Mouse (Mus musculus) midbrain, postnatal 0 days (tissue): ENCODE results near the gene Macf1. TPM values are rescaled to one million over a fixed set of nuclear protein-coding genes. Genes with fewer than 3 reads are reported as not detected.
"Not testable (repeated sequence)": the region's sequence is repeated elsewhere in the genome, so short reads cannot be mapped to it uniquely, and the experiment has no call there.

ENCODE experiments used
- ATAC-seq: fragments of 200-750 bp; cut with Nextera tagmentation; 2 replicates; pipeline ENCODE4 v1.8.0; 2017; ENCODE audit warnings: moderate number of reproducible peaks, mild to moderate bottlenecking, moderate TSS enrichment, moderate library complexity; ENCODE audit not compliant: low FRiP score
- DNase-seq: peaks from one replicate; pipeline ENCODE4 v3.0.0-alpha.2; 2015; ENCODE audit warnings: low spot score
- H3K27ac ChIP-seq: fragments of 300-500 bp; sonication (generic); 2 replicates; pipeline ENCODE4 v1.5.1; 2014; ENCODE audit warnings: low read depth, mild to moderate bottlenecking, low read length, mixed read lengths
- H3K27me3 ChIP-seq: fragments of 300-500 bp; sonication (generic); 2 replicates; pipeline ENCODE4 v1.6.1; 2014; ENCODE audit warnings: low read length, control low read depth, mixed read lengths; ENCODE audit not compliant: insufficient read depth
- H3K36me3 ChIP-seq: fragments of 300-500 bp; sonication (generic); 2 replicates; pipeline ENCODE4 v1.6.1; 2014; ENCODE audit warnings: low read length, control low read depth, mixed read lengths; ENCODE audit not compliant: insufficient read depth
- H3K4me1 ChIP-seq: fragments of 300-500 bp; sonication (generic); 2 replicates; pipeline ENCODE4 v1.6.1; 2014; ENCODE audit warnings: mild to moderate bottlenecking, control low read depth, antibody characterized with exemption, low read length, mixed read lengths; ENCODE audit not compliant: insufficient read depth
- H3K4me2 ChIP-seq: fragments of 300-500 bp; sonication (generic); 2 replicates; pipeline ENCODE4 v1.6.1; 2014; ENCODE audit warnings: low read depth, mild to moderate bottlenecking, low read length, mixed read lengths; ENCODE audit not compliant: poor library complexity, severe bottlenecking
- H3K4me3 ChIP-seq: fragments of 300-500 bp; sonication (generic); 2 replicates; pipeline ENCODE4 v1.5.1; 2014; ENCODE audit warnings: low read depth, mild to moderate bottlenecking, low read length, moderate library complexity
- H3K9ac ChIP-seq: fragments of 300-500 bp; sonication (generic); replicated peaks from 2 replicates; pipeline ENCODE4 v1.6.1; 2014; ENCODE audit warnings: mild to moderate bottlenecking, low read length, moderate library complexity, mixed read lengths; ENCODE audit not compliant: poor library complexity, severe bottlenecking
- H3K9me3 ChIP-seq: fragments of 300-500 bp; sonication (generic); 2 replicates; pipeline ENCODE4 v1.6.1; 2016; ENCODE audit warnings: low read length, control low read depth
- CTCF ChIP-seq: IDR thresholded peaks from 2 replicates; pipeline ENCODE4 v1.5.1; 2016; ENCODE audit warnings: antibody characterized with exemption, mild to moderate bottlenecking
- WGBS: fragments of 180-500 bp; shearing (Covaris S2); extraction: QIAGEN DNeasy Blood & Tissue Kit; methylation state at CpG from one replicate; pipeline ENCODE4 v1.1.7; 2014; 5-methylcytosine and 5-hydroxymethylcytosine counted together
- polyA plus RNA-seq: library from polyadenylated mRNA; unstranded; fragments of >200 nt; fragmentation: Nextera tagmentation; extraction: Ambion mirVana; gene quantifications from 2 replicates; pipeline ENCODE4 v1.2.1, GENCODE M21; 2015
- total RNA-seq: library from RNA; depleted of rRNA; stranded (reverse); fragments of >200 nt; gene quantifications from 2 replicates; pipeline ENCODE4 v1.2.3, GENCODE M21; 2014

Gene Macf1
- total and polyA plus RNA-seq, 2 experiments from 2014 or later: 73.3 to 338 TPM

GRCm38 (mm10) chr4:123662914-123663687 lies 21.1 kb downstream of the Macf1 start:
- Histone ChIP-seq H3K9ac (peak overlapping the region; percentile 91), H3K4me2 (peak overlapping the region; percentile 90), H3K27ac (peak overlapping the region; percentile 96), H3K27me3 (no peaks in the 10 kb centered on the region), H3K9me3 (no peaks in the 10 kb centered on the region), H3K4me3 (peak overlapping the region; percentile 64), H3K36me3 (0 out of 2 replicates have a peak, but pooled peaks cover 3% of the 10 kb centered on the region), H3K4me1 (peaks cover 15% of the 10 kb centered on the region)
- WGBS: 9% methylated on average over 15 of the region's 15 CpGs
- DNase-seq: no peak
- no peak for TF ChIP-seq CTCF
- no peak for ATAC-seq

DNA sequence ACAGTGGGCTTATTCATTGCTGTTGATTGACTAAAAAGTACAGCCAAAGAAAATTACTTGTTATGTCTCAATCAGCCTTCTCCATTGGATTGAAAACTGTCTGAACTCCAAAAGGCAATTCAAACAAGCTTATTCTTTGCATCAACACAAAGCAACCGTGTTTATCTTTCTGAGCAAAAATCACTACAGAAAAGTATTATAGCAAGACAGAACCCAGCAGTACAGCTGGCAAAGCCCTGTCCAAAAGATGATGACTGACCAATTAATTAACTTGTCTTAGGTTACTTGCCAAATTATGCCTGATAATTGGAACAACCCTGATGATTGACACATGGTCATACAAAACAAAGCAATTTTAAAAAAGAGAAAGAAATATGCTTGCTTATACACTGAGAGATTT lies 26.0 kb downstream of the Macf1 start:
- Histone ChIP-seq H3K9ac (no peak overlapping the region), H3K4me1 (peaks cover under 1% of the 10 kb centered on the region; the same call in 1 of the 2 replicates), H3K27ac (no peak overlapping the region), H3K27me3 (no peaks in the 10 kb centered on the region), H3K4me3 (no peak overlapping the region), H3K4me2 (no peak overlapping the region), H3K9me3 (no peaks in the 10 kb centered on the region), H3K36me3 (no peaks in the 10 kb centered on the region)
- no peak for ATAC-seq
- WGBS: 56% methylated on average over 1 of the region's 1 CpGs
- no peak for DNase-seq
- no peak for TF ChIP-seq CTCF

DNA sequence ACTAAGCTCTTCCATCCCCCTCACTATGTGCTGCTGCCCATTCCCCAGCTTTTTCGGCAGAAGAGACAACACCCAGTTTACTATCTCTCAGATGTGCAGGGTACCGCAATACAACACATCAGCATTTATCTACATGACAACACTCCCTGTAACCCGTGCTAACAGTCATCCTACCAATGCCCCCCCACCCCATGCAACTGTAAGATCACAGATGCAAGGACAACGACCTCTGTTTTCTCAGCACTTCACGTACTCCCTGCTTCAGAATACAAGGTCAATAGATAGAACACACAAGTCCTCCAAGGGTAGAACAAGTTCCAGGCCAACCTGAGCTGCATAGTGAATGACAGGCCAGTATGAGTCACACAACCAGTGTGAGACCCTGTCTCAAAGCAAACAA lies 28.9 kb downstream of the Macf1 start:
- DNase-seq (no peak), ATAC-seq (no peak)
- no peaks in the 10 kb centered on the region for H3K36me3 ChIP-seq
- no peaks in the 10 kb centered on the region for H3K27me3 ChIP-seq
- no peak overlapping the region for H3K4me2 ChIP-seq
- H3K4me3 ChIP-seq: no peak overlapping the region
- no peaks in the 10 kb centered on the region for H3K9me3 ChIP-seq
- no peak overlapping the region for H3K27ac ChIP-seq
- no peaks in the 10 kb centered on the region for H3K4me1 ChIP-seq
- 96% methylated on average over 5 of the region's 5 CpGs for WGBS
- no peak for TF ChIP-seq CTCF
- no peak overlapping the region for H3K9ac ChIP-seq

DNA sequence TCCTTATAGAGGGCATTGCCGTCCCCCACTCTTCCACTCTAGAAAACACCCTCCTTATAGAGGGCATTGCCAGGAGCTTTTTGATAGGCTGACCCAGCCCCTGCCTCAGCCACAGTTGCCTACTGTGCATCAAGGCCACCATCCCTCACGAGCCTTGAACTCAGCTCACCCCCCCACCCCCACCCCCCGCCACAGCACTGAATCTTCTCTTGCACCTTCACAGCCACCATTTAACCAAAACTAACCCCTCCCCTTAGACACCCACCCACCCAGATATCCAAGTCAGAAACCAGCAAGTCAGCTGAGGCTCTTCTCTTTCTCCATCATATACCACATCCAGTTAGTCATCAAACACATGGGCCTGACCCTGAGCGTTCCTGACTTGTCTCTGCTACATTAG lies 29.6 kb downstream of the Macf1 start:
- DNase-seq: no peak
- Histone ChIP-seq H3K4me2 (no peak overlapping the region), H3K36me3 (no peaks in the 10 kb centered on the region), H3K9ac (no peak overlapping the region), H3K4me1 (no peaks in the 10 kb centered on the region), H3K9me3 (no peaks in the 10 kb centered on the region), H3K27ac (no peak overlapping the region), H3K27me3 (no peaks in the 10 kb centered on the region), H3K4me3 (no peak overlapping the region)
- ATAC-seq: no peak
- 98% methylated on average over 4 of the region's 4 CpGs for WGBS
- no peak for TF ChIP-seq CTCF

DNA sequence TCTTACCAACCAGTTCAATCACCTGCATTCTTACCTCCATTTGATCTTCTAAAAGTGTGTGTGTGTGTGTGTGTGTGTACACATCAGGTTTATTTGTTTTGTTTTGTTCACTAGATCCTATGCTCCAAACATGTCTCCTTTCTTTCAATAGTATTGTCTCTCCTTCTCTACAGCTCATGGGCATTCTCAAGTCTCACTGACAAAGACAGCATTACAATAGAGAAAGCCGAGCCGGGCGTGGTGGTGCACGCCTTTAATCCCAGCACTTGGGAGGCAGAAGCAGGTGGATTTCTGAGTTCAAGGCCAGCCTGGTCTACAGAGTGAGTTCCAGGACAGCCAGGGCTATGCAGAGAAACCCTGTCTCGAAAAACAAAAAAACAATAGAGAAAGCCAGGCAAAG lies 30.7 kb downstream of the Macf1 start:
- not testable (repeated sequence) for H3K9ac ChIP-seq, ATAC-seq, H3K36me3 ChIP-seq, H3K4me1 ChIP-seq, H3K27me3 ChIP-seq, DNase-seq, H3K4me2 ChIP-seq, H3K9me3 ChIP-seq, H3K27ac ChIP-seq, H3K4me3 ChIP-seq
- 84% methylated on average over 5 of the region's 5 CpGs for WGBS

DNA sequence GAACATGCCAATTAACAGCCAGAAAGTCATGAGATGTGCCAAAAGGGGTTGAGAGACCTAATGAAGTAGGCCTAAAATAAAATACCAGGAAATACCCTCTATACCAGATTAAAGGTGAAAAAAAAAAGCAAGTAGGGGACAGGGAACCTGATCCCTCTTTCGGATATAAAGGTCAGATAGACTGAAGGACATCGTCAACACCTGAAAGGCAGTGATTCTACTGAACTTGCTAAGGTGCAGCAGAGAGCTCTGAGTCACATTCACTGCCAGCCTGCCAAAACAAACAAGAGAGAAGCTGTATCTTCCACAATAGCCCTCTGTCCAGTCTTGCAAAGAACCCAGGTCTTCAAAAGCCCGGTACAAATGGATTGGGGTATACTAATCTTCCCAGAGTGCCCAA lies 32.0 kb downstream of the Macf1 start:
- 82% methylated on average over 3 of the region's 3 CpGs for WGBS
- no peak overlapping the region for H3K4me3 ChIP-seq
- ATAC-seq (no peak), DNase-seq (no peak)
- H3K27ac ChIP-seq: no peak overlapping the region
- H3K9ac ChIP-seq: no peak overlapping the region
- no peaks in the 10 kb centered on the region for H3K4me1 ChIP-seq
- H3K9me3 ChIP-seq: no peaks in the 10 kb centered on the region
- H3K27me3 ChIP-seq: no peaks in the 10 kb centered on the region
- H3K36me3 ChIP-seq: no peaks in the 10 kb centered on the region
- no peak for TF ChIP-seq CTCF
- no peak overlapping the region for H3K4me2 ChIP-seq
